Mouse (Mus musculus): ENCODE data around the gene Cdc42bpg. TPM values are rescaled to one million over a fixed set of nuclear protein-coding genes. Genes with fewer than 3 reads are reported as not detected.
"Not testable (repeated sequence)": the region's sequence is repeated elsewhere in the genome, so short reads cannot be mapped to it uniquely, and the experiment has no call there.

Cdc42bpg gene
- total RNA-seq, 2 experiments from 2014 or later, result 3.7 to 4.4 TPM

DNA sequence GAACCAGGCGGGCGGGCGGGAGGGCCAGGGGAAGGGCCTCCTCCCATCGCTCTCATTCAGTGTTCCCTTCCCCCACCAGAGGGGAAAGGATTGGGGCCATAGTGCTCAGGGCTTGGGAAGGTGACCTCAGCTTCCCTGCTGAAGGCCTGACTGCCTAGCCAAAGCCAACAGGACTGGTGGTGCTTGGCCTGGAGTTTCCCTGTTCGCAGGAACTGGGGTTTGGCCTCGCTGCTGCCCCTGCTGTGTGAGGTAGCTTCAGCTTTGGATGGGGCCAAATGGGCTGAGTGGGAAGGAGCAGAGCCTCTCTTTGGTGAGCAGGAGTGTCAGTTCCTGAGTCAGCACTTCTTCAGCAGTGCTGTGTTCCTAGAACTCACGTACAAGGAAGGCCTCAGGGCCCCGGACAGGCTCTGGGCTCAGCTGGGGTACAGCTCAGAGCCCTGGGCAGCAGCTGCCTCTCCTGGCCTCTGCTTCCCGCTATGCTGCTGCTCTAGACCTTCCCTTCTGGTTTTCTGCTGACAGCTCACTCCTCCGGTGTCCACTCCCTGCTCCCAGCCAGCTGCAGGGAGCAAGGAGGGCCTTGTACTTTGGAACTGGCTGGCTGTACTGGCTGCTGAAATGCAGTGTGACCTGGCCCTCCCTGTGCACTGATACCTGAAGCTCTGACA is 15.0 kb upstream of the Cdc42bpg start:
- no peak for ATAC-seq (replicated peaks; ENCODE audit: low FRiP score, low TSS enrichment, poor library complexity, severe bottlenecking)

DNA sequence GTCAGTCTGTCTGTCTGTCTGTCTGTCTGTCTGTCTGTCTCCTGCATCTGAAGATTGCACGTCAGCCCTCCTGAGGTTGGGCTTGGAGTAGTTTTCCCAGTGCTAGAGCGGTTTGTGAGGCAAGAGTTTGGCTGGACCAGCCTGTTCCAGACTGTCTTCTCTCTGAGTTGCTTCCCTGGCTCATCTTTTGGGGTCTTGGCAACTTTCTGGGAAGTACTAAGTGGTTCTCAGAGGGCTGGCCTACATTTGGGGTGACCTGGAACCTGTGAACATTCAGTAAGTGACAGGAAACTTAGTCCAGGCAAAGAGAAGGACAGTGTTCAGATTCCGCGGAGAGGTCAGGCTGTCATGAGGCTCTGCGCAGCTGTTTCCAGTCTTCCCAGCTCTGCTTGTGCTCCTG is 14.0 kb upstream of the Cdc42bpg start:
- ATAC-seq (replicated peaks; ENCODE audit: low FRiP score, low TSS enrichment, poor library complexity, severe bottlenecking), result no peak

DNA sequence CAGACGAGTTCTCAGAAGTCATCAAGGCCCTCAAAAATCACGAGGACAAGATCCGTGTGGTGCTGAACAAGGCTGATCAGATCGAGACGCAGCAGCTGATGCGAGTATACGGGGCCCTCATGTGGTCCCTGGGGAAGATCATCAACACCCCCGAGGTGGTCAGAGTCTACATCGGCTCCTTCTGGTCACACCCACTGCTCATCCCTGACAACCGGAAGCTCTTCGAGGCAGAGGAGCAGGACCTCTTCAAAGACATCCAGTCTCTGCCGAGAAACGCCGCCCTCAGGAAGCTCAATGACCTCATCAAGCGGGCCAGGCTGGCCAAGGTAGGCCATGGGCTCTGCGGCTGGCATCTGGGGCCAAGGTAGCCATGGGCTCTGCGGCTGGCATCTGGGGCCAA is 12.0 kb upstream of the Cdc42bpg start:
- ATAC-seq (replicated peaks; ENCODE audit: low FRiP score, low TSS enrichment, poor library complexity, severe bottlenecking), result no peak

DNA sequence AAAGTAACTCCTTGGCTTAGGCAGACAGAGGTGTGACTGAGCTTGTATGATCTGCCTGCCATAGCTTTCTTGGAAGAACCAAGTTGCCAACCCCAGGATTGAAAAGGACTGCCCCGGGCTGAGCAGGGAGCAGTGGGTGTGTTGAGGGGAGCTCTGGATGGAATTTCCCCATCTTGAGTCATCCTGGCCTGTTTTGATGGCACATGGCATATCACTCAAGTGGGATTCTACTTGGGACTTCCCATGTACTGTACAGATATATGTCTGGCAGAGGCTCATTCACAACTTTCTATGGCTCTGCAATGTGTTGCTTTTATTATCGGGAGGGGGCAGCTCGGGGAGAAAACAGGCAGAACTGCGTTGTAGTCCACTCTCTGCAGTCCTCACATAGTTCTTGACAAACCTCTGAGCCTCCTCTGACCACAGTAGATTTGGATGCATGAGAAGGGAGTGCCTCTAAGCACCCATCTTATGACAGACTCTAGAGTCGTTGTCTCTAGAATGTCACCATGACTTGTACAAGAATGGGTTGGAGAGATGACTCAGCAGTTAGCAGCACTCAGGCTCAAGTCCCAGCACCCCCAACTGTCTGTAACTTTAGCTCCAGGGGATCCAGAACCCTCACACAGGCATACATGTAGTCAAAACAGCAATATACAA is 9.6 kb upstream of the Cdc42bpg start:
- ATAC-seq (replicated peaks; ENCODE audit: low FRiP score, low TSS enrichment, poor library complexity, severe bottlenecking), result no peak

DNA sequence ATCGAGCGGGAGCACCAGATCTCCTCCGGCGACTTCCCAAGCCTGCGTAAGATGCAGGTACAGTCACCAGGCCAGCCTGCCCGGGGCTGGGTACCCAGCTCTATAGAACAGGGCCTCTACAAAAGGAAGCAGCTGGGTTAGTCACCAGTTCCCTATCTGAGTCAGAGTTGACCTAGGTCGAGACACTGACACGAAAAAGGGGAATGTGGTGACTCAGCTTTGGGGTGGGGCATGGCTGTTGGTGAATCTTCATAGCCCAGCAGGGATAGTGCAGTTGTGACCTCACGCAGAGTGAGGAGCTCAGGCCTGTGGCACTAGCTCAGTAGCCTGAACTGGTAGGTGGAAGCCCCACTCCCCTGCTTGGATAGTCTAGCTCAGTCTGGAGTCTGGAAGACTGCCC is 8.6 kb upstream of the Cdc42bpg start:
- no peak for ATAC-seq (replicated peaks; ENCODE audit: low FRiP score, low TSS enrichment, poor library complexity, severe bottlenecking)

DNA sequence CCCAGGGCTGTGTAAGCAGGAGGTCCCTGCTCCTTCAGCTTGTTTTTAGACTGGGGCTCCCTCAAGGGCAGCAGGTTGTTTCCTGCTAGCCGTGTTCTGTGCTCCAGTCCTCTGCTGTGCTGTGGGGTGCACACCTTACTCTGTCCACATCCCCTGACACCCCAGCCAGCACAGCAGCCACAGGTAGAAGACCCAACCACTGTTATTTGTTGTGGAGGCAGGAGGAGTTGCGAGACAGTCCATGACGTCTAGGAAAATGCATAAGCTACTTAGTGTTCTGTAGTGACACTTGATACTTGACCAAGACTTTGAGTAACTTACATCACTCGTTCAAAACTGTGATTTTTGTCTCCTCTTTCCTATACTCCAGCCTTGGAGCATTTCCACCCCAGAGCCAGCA is 7.3 kb upstream of the Cdc42bpg start:
- no peak for ATAC-seq (replicated peaks; ENCODE audit: low FRiP score, low TSS enrichment, poor library complexity, severe bottlenecking)

DNA sequence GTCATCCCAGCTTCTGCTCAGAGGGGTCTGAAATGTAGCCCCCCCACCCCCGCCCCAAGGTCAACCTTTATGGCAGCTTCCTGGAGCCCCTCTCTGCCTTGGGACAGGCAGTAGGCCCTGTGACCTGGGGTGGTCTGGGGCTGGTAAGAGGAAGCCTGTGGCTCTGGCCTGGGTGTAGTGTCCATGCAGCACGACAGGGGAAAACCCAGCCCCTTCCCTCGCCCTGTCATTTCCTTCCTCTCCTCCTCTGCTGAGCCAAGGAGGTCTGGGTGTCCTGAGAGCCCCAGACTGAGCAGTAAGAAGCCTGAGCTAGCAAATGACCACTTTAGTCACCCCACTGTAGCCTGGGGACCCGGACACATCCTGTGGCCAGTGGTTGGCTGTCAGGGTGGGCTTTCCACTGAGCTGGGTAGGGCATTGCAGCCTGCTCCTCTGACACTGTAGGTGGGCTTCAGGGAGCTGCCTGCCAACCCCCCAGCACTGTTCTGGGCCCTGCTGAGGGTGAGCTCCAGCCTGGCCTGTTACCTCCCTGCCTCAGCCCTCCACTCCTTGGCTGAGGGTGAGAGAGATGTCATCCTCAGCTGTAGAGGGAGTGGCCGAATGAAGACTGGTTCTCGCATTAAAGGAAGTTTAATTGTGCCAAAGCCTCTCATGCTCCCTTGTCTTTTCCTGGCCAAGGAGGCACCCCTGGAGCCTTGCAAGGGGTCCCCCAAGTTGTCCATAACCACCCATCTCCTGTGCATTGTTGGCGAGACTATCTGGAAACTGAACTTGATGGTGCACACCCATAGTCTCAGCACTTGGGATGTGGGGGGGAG is 6.6 kb upstream of the Cdc42bpg start:
- ATAC-seq (replicated peaks; ENCODE audit: low FRiP score, low TSS enrichment, poor library complexity, severe bottlenecking), result no peak; the same call in 1 of the 2 replicates

DNA sequence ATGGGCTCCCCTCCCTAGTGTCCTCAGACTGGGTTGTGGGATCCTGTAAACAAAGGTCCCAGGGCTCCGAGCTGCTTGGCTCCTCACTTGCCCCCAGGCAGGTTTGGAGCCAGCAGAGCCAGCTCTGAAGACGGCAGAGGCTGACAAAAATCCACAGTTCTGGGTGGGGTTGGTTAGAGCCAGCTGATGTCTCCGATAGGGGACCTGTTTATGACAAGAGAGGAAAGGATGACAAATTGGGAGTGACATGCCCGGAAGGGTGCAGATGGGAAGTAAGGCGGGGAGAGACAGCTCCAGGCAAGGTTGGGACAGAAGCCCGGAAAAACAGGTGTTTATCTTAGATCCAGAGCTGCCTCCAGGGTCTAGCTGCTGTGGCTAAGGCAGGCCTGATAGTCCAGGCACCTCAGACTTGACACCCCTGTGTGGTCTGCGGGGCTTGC is 5.8 kb upstream of the Cdc42bpg start:
- peak; percentile 80 for ATAC-seq (replicated peaks; ENCODE audit: low FRiP score, low TSS enrichment, poor library complexity, severe bottlenecking)

DNA sequence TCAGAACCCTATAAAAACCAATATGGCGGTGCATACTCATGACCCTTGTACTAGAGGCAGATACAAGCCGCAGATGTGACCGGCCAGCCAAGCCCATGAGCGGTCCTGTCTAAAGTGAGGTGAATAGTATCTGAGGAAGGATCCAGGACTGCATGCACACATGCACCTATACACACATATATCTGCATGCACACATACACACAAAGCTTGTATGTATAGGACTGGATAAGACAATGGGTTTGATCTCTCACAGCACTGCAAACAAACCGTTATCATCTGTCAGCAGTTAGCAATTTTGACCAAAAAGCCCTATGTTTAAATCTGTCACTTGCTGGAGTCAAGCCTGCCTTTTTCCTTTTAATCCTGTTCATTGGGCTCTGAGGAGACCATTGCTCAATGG is 4.1 kb upstream of the Cdc42bpg start:
- ATAC-seq (replicated peaks; ENCODE audit: low FRiP score, low TSS enrichment, poor library complexity, severe bottlenecking), result peak; percentile 12; the same call in 1 of the 2 replicates

DNA sequence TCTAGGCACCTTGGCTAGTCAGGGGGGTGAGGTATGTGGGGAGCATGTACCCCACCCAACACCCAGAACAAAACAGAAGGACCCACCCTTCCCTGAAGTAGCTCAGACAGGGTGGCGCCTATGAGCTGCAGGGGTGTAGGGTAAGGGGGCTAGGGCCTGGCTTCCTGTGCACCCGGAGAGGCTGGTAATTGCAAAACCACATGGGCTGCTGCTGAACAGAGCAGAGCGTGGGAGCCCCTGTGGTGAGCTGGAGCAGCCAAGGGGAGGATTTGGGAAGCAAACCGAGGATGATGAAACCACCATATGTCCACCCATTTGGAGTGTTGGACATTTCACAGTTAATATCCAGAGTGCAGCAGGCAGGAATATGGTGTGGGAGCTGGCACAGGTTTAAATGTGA is 3.7 kb upstream of the Cdc42bpg start:
- ATAC-seq (replicated peaks; ENCODE audit: low FRiP score, low TSS enrichment, poor library complexity, severe bottlenecking), result no peak

DNA sequence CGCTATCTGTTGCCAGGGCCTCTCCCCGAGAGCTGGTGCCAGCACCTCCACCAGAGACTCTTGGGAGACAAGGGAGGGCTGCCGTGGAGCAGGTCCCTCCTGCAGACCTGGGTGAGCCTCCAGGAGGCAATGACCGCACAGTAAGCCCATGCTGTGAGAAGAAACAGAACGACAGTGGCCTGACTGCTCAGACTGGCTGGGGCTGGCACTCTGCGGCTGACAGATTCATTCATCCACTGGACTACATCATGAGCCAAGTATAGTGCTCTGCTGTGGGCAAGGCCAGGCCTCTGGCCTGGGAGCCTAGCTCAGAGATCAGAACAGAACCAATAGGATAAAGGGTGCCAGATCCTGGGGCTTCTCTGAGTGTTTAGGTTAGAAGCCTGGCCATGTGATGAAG is 2.4 kb upstream of the Cdc42bpg start:
- ATAC-seq (replicated peaks; ENCODE audit: low FRiP score, low TSS enrichment, poor library complexity, severe bottlenecking), result no peak

DNA sequence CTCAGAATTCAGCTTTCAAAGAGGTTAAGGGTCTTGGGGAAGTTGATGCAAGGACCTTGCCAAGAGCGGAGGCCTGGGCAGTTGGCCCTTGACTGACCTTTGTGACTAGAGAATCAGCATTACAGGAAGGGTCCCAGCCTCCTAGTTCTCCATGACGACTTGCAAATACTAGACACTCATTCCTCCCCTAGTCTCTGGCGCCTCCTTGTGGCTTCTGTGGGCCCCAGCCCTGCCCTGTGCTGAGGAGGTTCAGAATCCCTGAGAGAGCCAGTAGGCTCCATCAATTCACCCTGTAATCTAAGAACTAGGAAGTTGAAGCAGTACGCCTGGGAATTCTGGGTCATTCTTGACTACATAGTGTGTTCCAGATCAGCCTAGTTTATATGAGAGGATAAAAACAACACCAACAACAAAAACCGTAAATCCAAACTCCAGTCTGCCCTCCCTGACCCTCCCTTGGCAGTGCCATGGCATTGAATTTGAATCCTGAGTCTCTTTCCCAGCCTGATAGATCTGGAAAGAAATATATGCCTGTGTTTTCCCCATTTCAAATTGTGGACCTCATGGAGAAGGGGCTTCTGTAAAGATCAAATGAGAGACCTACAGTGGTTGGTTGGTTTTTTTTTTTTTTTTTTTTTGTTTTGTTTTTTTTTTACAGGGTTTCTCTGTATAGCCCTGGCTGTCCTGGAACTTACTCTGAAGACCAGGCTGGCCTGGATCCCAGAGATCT is 1.3 kb upstream of the Cdc42bpg start:
- ATAC-seq (replicated peaks; ENCODE audit: low FRiP score, low TSS enrichment, poor library complexity, severe bottlenecking), result 0 out of 2 replicates have a peak, but pooled peaks have one; percentile 33

DNA sequence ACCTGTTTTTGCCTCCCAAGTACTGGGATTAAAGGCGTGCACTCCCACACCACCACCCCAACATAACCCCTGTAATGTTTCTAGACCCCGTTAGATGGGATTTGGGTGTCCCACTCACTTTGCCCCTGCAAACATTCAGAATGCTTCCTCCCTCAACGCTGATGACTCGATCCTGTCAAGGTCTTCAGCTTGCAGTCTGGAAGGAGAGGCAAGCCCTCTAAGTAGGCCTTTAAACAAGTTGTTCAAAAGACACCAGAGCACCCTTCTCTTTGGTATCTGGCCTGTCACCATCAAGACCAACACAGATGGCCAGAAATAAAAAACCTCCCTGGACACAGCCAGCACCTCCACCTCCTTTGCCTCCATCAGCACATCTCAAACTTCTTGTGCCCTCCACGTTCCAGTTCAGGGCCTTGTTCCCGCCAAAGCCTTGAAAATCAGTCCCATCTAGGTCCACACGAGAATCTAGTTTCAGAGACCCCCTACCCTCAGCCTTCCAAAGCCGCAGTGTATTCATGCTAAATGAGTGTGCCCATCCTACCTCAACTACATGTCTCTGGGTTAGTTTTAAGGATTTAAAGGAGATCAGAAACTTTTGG is 640 bp upstream of the Cdc42bpg start:
- no peak for ATAC-seq (replicated peaks; ENCODE audit: low FRiP score, low TSS enrichment, poor library complexity, severe bottlenecking)

DNA sequence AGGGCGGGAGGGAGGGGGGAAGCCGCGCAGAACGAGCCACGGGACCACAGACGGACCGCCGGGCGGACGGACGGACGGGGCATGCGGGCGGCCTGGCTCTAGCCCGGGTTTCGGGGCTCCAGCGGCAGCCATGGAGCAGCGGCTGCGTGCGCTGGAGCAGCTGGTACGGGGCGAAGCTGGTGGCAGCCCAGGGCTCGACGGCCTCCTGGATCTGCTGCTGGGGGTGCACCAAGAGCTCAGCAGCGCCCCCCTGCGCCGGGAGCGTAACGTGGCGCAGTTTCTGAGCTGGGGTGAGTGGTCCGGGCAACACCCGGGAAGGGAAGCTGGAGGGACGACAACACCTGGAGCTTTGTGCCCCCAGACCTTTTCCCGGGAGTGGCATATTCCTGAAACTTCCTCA is 330 bp downstream of the Cdc42bpg start:
- peak; percentile 56 for ATAC-seq (replicated peaks; ENCODE audit: low FRiP score, low TSS enrichment, poor library complexity, severe bottlenecking)

DNA sequence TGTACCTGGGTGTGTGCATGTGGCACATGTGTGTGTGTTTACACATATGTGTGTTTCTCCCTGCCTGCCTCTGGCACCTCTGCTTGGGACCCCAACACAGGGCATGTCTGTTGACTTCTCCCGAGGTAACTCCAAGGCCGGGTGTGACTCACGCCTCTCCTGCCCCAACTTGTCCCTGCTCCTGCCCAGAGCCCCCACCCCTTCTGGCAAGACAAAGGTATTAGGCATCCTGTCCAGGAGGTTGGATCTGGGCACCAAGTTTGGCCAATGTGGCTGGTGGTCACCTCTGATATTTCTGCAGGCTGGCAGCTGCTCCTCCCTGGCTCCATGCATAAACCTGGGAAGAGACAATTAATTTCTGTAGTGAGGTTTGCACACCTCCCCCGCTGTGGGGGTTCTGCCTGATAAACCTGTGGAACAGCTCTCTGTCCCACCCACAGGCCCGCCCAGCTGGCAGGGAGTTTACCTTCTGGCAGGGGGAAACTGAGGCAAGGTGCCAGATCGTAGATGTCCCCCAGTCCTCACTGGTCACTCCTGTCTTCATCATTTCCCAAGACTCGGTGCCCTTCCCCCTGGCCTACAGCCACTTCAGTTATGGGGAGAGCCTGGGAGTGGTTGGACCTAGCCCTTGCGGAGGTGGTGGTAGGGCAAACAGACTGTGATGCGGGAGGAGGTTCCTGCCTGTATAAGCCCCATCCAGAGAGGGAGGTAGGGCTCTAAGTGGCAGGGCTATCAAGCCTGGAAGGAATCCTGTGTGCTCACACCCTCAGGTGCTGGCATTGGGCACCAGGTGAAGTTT is 1.7 kb downstream of the Cdc42bpg start:
- no peak for ATAC-seq (replicated peaks; ENCODE audit: low FRiP score, low TSS enrichment, poor library complexity, severe bottlenecking)

DNA sequence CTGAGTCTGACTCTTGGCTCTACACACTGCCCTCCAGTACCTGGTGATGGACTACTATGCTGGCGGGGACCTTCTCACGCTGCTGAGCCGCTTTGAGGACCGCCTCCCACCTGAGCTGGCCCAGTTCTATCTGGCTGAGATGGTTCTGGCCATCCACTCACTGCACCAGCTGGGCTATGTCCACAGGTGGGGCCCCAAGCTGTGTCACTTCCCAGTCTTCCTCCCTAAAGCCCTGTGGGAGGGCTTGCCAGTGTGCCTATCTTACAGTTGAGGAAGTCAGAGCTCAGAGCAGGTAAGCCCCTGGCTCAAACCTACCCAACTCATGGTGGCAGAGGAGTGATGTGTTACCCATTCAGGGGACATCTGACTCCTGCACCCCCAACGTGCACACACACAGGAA is 3.9 kb downstream of the Cdc42bpg start:
- no peak for ATAC-seq (replicated peaks; ENCODE audit: low FRiP score, low TSS enrichment, poor library complexity, severe bottlenecking)

DNA sequence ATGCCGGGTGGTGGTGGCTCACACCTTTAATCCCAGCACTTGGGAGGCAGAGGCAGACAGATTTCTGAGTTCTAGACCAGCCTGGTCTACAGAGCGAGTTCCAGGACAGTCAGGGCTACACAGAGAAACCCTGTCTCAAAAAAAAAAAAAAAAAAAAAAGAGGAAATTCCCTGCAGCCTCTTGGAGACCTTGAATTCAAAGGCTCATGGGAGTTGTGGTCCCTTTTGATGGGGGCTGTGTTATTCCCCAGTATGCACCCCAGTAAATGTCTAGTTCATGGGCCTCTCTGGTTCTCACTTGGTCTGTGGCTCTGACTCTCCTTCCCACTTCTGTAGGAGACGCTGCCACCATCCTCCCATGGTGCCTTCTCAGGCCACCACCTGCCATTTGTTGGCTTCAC is 5.5 kb downstream of the Cdc42bpg start:
- not testable (repeated sequence) for ATAC-seq (replicated peaks; ENCODE audit: low FRiP score, low TSS enrichment, poor library complexity, severe bottlenecking)

DNA sequence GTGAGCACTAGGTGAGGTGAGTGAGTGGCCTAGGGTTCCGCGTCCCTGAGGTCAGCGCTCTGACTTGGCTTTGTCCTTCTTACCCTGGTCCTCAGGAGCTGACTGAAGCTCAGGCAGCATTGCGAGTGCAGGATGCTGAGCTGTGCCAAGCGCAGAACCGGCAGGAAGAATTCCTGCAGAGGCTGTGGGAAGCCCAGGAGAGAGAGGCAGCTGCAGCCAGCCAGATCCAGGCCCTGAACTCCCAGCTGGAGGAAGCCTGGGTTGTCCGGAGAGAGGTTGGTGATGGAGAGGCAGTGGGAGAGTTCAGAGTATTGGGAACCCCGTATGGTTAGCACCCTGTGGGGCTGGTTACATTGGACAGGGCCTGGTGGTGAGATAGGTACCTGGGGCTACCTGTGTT is 7.5 kb downstream of the Cdc42bpg start:
- ATAC-seq (replicated peaks; ENCODE audit: low FRiP score, low TSS enrichment, poor library complexity, severe bottlenecking), result no peak

DNA sequence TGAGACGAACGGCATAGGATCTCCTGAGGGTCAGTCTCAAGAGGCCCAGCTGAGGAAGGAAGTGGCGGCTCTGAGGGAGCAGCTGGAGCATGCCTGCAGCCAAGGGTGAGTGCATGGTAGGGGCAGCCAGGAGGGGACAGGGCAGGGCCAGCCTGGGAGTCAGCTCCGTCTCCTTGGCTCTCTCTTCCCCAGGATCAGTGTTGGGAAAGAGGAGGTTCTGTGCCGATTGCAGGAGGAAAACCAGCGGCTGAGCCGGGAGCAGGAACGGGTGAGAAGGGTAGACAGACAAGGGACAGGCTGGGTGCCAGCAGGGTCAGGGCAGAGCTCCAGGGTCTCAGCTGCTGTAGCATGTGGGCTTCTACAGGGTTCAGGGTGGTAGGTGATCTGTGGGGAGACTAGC is 8.3 kb downstream of the Cdc42bpg start:
- no peak for ATAC-seq (replicated peaks; ENCODE audit: low FRiP score, low TSS enrichment, poor library complexity, severe bottlenecking)
